Mouse (Mus musculus) heart, adult 2 months (tissue): ENCODE data around the gene Bend5.

Experiments
- CTCF ChIP-seq: fragments of 200-600 bp; IDR thresholded peaks from 2 replicates; pipeline ENCODE4 v1.8.1; 2022; ENCODE audit warnings: antibody characterized with exemption, mild to moderate bottlenecking, moderate library complexity
- EP300 ChIP-seq: fragments of 200-500 bp; IDR thresholded peaks from 2 replicates; pipeline ENCODE4 v1.6.1; 2011; ENCODE audit warnings: low read depth, low read length, control low read depth; ENCODE audit not compliant: insufficient read depth
- POLR2A ChIP-seq: fragments of 200-500 bp; IDR thresholded peaks from 2 replicates; pipeline ENCODE4 v1.6.1; 2011; ENCODE audit warnings: mild to moderate bottlenecking, low read depth, low read length, control low read depth; ENCODE audit not compliant: insufficient read depth

GRCm38 (mm10) chr4:111472511-111472910 lies 57.7 kb downstream of the Bend5 start:
- TF ChIP-seq POLR2A (no peak), CTCF (no peak), EP300 (no peak)
